Mouse (Mus musculus) MEL (cell line): ENCODE measurements around the gene Vps37b. TPM values are rescaled to one million over a fixed set of nuclear protein-coding genes. Genes with fewer than 3 reads are reported as not detected.
A peak's percentile ranks its signal among the peaks of the same experiment; 100 is the strongest.

Source experiments
- DNase-seq: peaks from one replicate; pipeline ENCODE4 v3.0.0; 2011; ENCODE audit warnings: low read depth, low spot score
- H3K27ac ChIP-seq: 2 replicates; pipeline ENCODE4 v1.5.1; 2012; ENCODE audit warnings: low read depth, mild to moderate bottlenecking, control low read depth, low read length, moderate library complexity; ENCODE audit not compliant: control insufficient read depth
- H3K27me3 ChIP-seq, 2 experiments: fragments of 150-350 bp in 1 of 2; sonication (generic) in 1 of 2; 2 replicates each; pipeline ENCODE4 v1.6.1; 2012; ENCODE audit warnings: low read length in 2 of 2, mild to moderate bottlenecking in 2 of 2, improper control_type of control experiment in 1 of 2, moderate library complexity in 1 of 2; ENCODE audit not compliant: insufficient read depth in 2 of 2, control insufficient read depth in 1 of 2
- H3K36me3 ChIP-seq, 2 experiments: 2 replicates each; pipeline ENCODE4 v1.6.1; 2012 to 2014; ENCODE audit warnings: low read length in 2 of 2, improper control_type of control experiment in 1 of 2, inconsistent platforms in 1 of 2, mild to moderate bottlenecking in 1 of 2; ENCODE audit not compliant: insufficient read depth in 2 of 2, control insufficient read depth in 1 of 2
- H3K4me1 ChIP-seq, 2 experiments: fragments of 150-350 bp in 1 of 2; sonication (generic) in 1 of 2; 2 replicates each; pipeline ENCODE4 v1.6.1; 2012; ENCODE audit warnings: low read length in 2 of 2, improper control_type of control experiment in 1 of 2, mild to moderate bottlenecking in 1 of 2; ENCODE audit not compliant: insufficient read depth in 2 of 2, control insufficient read depth in 1 of 2
- H3K4me3 ChIP-seq, 2 experiments: fragments of 150-350 bp in 1 of 2; sonication (generic) in 1 of 2; 2 replicates each; pipeline ENCODE4 v1.5.1; 2012; ENCODE audit warnings: low read depth in 2 of 2, low read length in 2 of 2, mild to moderate bottlenecking in 2 of 2, moderate library complexity in 2 of 2, control low read depth in 1 of 2, improper control_type of control experiment in 1 of 2; ENCODE audit not compliant: control insufficient read depth in 1 of 2, insufficient read depth in 1 of 2
- H3K79me2 ChIP-seq: 2 replicates; pipeline ENCODE4 v1.6.1; 2012; ENCODE audit warnings: mild to moderate bottlenecking, low read length, moderate library complexity; ENCODE audit not compliant: control insufficient read depth, poor library complexity, insufficient read depth
- H3K9ac ChIP-seq: 2 replicates; pipeline ENCODE4 v1.6.1; 2012; ENCODE audit warnings: low read depth, mild to moderate bottlenecking, control low read depth, low read length, moderate library complexity; ENCODE audit not compliant: control insufficient read depth, poor library complexity, severe bottlenecking
- H3K9me3 ChIP-seq: fragments of 150-350 bp; sonication (generic); replicated peaks from 2 replicates; pipeline ENCODE4 v1.6.1; 2012; ENCODE audit warnings: mild to moderate bottlenecking, low read length, improper control_type of control experiment, moderate library complexity; ENCODE audit not compliant: insufficient read depth
- CHD1 ChIP-seq: IDR thresholded peaks from 2 replicates; pipeline ENCODE4 v1.6.1; 2012; ENCODE audit warnings: low read depth, mild to moderate bottlenecking, inconsistent platforms, low read length, improper control_type of control experiment
- ELF1 ChIP-seq: IDR thresholded peaks from 2 replicates; pipeline ENCODE4 v1.6.1; 2014; ENCODE audit warnings: low read depth, mild to moderate bottlenecking, inconsistent platforms, low read length, improper control_type of control experiment, moderate library complexity
- EP300 ChIP-seq, 2 experiments: IDR thresholded peaks; 2 replicates each; pipeline ENCODE4 v1.6.1; 2011; ENCODE audit warnings: improper control_type of control experiment in 2 of 2, low read length in 2 of 2, low read depth in 1 of 2, mild to moderate bottlenecking in 1 of 2
- GABPA ChIP-seq: IDR thresholded peaks from 2 replicates; pipeline ENCODE4 v1.6.1; 2012; ENCODE audit warnings: low read depth, mild to moderate bottlenecking, inconsistent platforms, low read length, improper control_type of control experiment, moderate library complexity
- GATA1 ChIP-seq: IDR thresholded peaks from 2 replicates; pipeline ENCODE4 v1.6.1; 2011; ENCODE audit warnings: low read depth, low read length, improper control_type of control experiment
- HCFC1 ChIP-seq: IDR thresholded peaks from 2 replicates; pipeline ENCODE4 v1.6.1; 2012; ENCODE audit warnings: low read depth, mild to moderate bottlenecking, inconsistent platforms, low read length, improper control_type of control experiment, moderate library complexity
- KAT2A ChIP-seq: conservative IDR thresholded peaks from 2 replicates; pipeline ENCODE4 v1.6.1; 2012; ENCODE audit warnings: low read depth, low read length, improper control_type of control experiment, inconsistent platforms
- MAFK ChIP-seq: IDR thresholded peaks from 2 replicates; pipeline ENCODE4 v1.6.1; 2011; ENCODE audit warnings: low read depth, mild to moderate bottlenecking, low read length, improper control_type of control experiment, borderline replicate concordance
- MAX ChIP-seq: IDR thresholded peaks from 2 replicates; pipeline ENCODE4 v1.6.1; 2011; ENCODE audit warnings: low read length, improper control_type of control experiment
- MAZ ChIP-seq: IDR thresholded peaks from 2 replicates; pipeline ENCODE4 v1.6.1; 2012; ENCODE audit warnings: low read depth, mild to moderate bottlenecking, inconsistent platforms, low read length, improper control_type of control experiment
- MEF2A ChIP-seq: IDR thresholded peaks from 2 replicates; pipeline ENCODE4 v1.6.1; 2014; ENCODE audit warnings: low read depth, mild to moderate bottlenecking, inconsistent platforms, low read length, improper control_type of control experiment; ENCODE audit not compliant: poor library complexity, insufficient replicate concordance, severe bottlenecking; ENCODE audit errors: extremely low read depth
- NELFE ChIP-seq: IDR thresholded peaks from 2 replicates; pipeline ENCODE4 v1.6.1; 2011; ENCODE audit warnings: low read depth, low read length, improper control_type of control experiment
- NRF1 ChIP-seq: IDR thresholded peaks from 2 replicates; pipeline ENCODE4 v1.6.1; 2014; ENCODE audit warnings: low read depth, mild to moderate bottlenecking, inconsistent platforms, low read length, improper control_type of control experiment, moderate library complexity; ENCODE audit not compliant: poor library complexity, insufficient read depth, severe bottlenecking
- POLR2A ChIP-seq, 2 experiments: IDR thresholded peaks; 2 replicates each; pipeline ENCODE4 v1.6.1; 2011 to 2012; ENCODE audit warnings: low read length in 2 of 2, mild to moderate bottlenecking in 2 of 2, control low read depth in 1 of 2, improper control_type of control experiment in 1 of 2, low read depth in 1 of 2, moderate library complexity in 1 of 2; ENCODE audit not compliant: control insufficient read depth in 1 of 2, insufficient read depth in 1 of 2, poor library complexity in 1 of 2
- SMC3 ChIP-seq: IDR thresholded peaks from 2 replicates; pipeline ENCODE4 v1.6.1; 2011; ENCODE audit warnings: low read depth, low read length, improper control_type of control experiment
- TAL1 ChIP-seq: IDR thresholded peaks from 2 replicates; pipeline ENCODE4 v1.6.1; 2012; ENCODE audit warnings: mild to moderate bottlenecking, inconsistent platforms, low read length, moderate library complexity, mixed read lengths
- TBP ChIP-seq: IDR thresholded peaks from 2 replicates; pipeline ENCODE4 v1.8.0; 2011; ENCODE audit warnings: low read depth, low read length, improper control_type of control experiment
- TCF12 ChIP-seq: IDR thresholded peaks from 2 replicates; pipeline ENCODE4 v1.6.1; 2014; ENCODE audit warnings: low read depth, mild to moderate bottlenecking, inconsistent platforms, low read length, improper control_type of control experiment, moderate library complexity
- ZC3H11A ChIP-seq: IDR thresholded peaks from 2 replicates; pipeline ENCODE4 v1.6.1; 2012; ENCODE audit warnings: low read depth, mild to moderate bottlenecking, inconsistent platforms, low read length, improper control_type of control experiment
- ZMIZ1 ChIP-seq: IDR thresholded peaks from 2 replicates; pipeline ENCODE4 v1.6.1; 2012; ENCODE audit warnings: low read depth, mild to moderate bottlenecking, inconsistent platforms, low read length, improper control_type of control experiment, moderate library complexity
- polyA plus RNA-seq, 2 experiments: library from polyadenylated mRNA; stranded (reverse) in 1 of 2; unstranded in 1 of 2; fragments of >175 nt in 1 of 2; fragments of >200 nt in 1 of 2; gene quantifications; 2 replicates each; pipeline versions ENCODE4 v1.2.1 to v1.2.4; 2012; ENCODE audit warnings: low replicate concordance in 2 of 2, low read depth in 1 of 2; ENCODE audit not compliant: insufficient read length in 2 of 2, insufficient read depth in 1 of 2, missing spikeins in 1 of 2
- total RNA-seq: library from RNA; depleted of rRNA; stranded (reverse); fragments of 300-350 nt; gene quantifications from 2 replicates; pipeline ENCODE4 v1.2.3, GENCODE M21; 2012

Gene Vps37b
- total and polyA plus RNA-seq, 3 experiments = 28.6 to 66.0 TPM; not detected in 1

GRCm38 (mm10) chr5:124000824-124001223 is 31.2 kb downstream of the Vps37b start (continued):
- TF ChIP-seq ELF1 (no peak), GATA1 (no peak)

GRCm38 (mm10) chr5:123998370-123998769 is 33.7 kb downstream of the Vps37b start:
- no peak overlapping the region for H3K4me3 ChIP-seq
- H3K9me3 ChIP-seq = no peaks in the 10 kb centered on the region
- H3K27me3 ChIP-seq = no peaks in the 10 kb centered on the region
- TF ChIP-seq TAL1 = peak; percentile 72
- 0 out of 2 replicates have a peak, but pooled peaks have one; percentile 9 for TF ChIP-seq GATA1
- TF ChIP-seq EP300 (IDR thresholded peaks at IDR 0.05; ENCODE audit: low read depth in 1 of 2, low read length in 2 of 2) = 0 out of 4 replicates have a peak, but pooled peaks of 1 of the 2 experiments have one; percentile 15
- TF ChIP-seq ZC3H11A = no peak
- peak; percentile 42 for DNase-seq
- no peak overlapping the region for H3K9ac ChIP-seq
- H3K79me2 ChIP-seq = no peaks in the 10 kb centered on the region
- no peaks in the 10 kb centered on the region; a peak in 1 of 4 replicates for H3K36me3 ChIP-seq
- H3K27ac ChIP-seq = no peak overlapping the region
- no peaks in the 10 kb centered on the region for H3K4me1 ChIP-seq

GRCm38 (mm10) chr5:123997811-123998210 is 34.3 kb downstream of the Vps37b start:
- Histone ChIP-seq H3K27ac (no peak overlapping the region), H3K9me3 (no peaks in the 10 kb centered on the region), H3K79me2 (no peaks in the 10 kb centered on the region), H3K4me3 (no peak overlapping the region), H3K4me1 (no peaks in the 10 kb centered on the region), H3K9ac (no peak overlapping the region), H3K27me3 (no peaks in the 10 kb centered on the region), H3K36me3 (no peaks in the 10 kb centered on the region; a peak in 1 of 4 replicates)
- no peak for TF ChIP-seq CHD1
- no peak for TF ChIP-seq MAFK
- TF ChIP-seq NRF1 = no peak
- no peak for TF ChIP-seq ZMIZ1
- no peak for TF ChIP-seq NELFE
- no peak for TF ChIP-seq EP300 (IDR thresholded peaks at IDR 0.05; ENCODE audit: low read depth in 1 of 2, low read length in 2 of 2)
- no peak for TF ChIP-seq KAT2A
- no peak for TF ChIP-seq SMC3
- no peak for TF ChIP-seq MAX
- TF ChIP-seq TBP = no peak
- no peak for TF ChIP-seq TCF12
- TF ChIP-seq MEF2A = no peak
- TF ChIP-seq MAZ = no peak
- TF ChIP-seq GABPA = no peak
- no peak for TF ChIP-seq HCFC1
- TF ChIP-seq POLR2A (IDR thresholded peaks at IDR 0.05; ENCODE audit: control insufficient read depth in 1 of 2, insufficient read depth in 1 of 2, low read depth in 1 of 2, low read length in 2 of 2, poor library complexity in 1 of 2) = no peak
- DNase-seq = no peak
